Mouse (Mus musculus) layer of hippocampus, postnatal 25 days (tissue): Measurements from ENCODE around the gene Mllt10. TPM values are rescaled to one million over a fixed set of nuclear protein-coding genes. Genes with fewer than 3 reads are reported as not detected.

Source experiments
- DNase-seq, 2 experiments: peaks; one replicate each; pipeline ENCODE4 v3.0.0; 2022; ENCODE audit warnings: mixed read lengths in 2 of 2, low spot score in 1 of 2; ENCODE audit errors: extremely low spot score in 1 of 2
- total RNA-seq, 2 experiments: library from RNA; stranded (reverse); gene quantifications; 2 replicates each; pipeline ENCODE4 v1.2.3; 2021

Mllt10 gene
- total RNA-seq, 2 experiments from 2014 or later = 53.0 to 58.9 TPM

DNA sequence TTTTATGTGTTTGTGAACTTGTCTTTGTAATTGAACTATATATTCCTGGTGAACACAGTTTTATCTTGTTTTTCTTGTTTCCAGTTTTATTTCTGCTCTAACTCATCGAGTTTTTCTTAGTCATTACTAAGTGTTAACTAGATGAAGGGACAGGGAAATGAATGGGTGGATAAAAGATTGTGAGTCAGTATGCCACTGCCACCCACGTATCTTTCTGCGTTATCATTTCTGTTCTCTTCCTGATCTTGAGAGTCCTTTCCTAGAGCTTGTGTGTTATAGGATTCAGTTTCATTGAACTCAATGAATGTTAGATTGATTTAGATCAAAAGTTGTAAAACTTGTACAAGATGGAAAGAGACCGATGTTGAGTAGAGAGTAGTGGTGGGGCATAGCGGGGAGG lies 125.3 kb downstream of the Mllt10 start:
- DNase-seq = no peak

DNA sequence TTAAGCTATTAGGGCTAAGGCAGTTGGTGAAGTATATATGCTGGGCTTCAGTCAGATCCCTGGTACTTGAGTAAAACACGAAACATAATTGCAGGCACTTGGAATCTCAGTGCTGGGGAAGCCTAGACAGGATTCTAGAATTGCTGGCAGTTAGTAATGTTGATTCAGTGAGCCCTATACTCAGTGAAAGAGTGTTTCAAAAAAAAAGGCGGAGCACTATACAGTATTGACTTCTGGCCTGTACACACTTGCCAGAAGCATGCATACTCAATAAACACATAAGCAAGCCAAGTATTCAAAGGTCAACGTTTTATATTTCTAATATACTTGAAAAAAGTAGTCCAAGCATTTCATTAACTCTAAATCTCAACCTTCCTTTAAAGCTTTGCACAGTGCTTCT lies 126.6 kb downstream of the Mllt10 start:
- DNase-seq = no peak

DNA sequence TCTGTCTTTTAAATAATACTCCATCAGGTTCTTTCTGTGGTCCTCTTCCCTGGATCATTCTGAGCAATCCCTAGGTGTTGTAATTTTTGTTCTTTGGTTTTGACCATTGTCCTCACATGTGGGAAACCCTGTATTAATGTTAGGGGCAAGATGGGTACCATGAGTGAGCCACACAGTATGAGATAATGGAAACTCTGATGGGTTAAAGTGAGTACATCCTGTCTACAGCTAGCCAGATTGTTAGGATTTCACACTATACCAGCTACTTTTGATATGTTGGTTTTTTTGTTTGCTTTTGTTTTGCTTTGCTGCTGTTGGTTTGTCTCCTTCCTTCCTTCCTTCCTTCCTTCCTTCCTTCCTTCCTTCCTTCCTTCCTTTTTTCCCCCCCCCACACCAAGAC lies 128.0 kb downstream of the Mllt10 start:
- DNase-seq = no peak

DNA sequence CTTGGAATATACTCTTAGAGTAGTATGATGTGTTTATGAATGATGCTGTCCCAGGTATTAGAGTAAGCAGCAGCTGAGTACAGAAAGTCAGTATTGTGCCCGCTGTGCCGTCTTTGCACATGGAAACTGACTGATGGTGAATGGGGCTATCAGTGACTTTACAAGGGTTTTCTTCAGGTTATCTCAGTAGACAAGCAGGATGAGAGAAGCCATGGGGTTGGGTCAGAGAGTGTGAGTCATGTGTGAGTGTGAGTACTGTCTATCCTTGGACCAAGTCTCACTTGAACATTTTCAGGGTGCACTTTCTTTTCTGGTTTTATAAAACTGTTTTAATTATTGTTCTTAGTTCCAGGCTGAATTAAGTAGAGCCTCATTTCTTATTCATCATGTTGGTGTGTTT lies 133.3 kb downstream of the Mllt10 start:
- DNase-seq = no peak

DNA sequence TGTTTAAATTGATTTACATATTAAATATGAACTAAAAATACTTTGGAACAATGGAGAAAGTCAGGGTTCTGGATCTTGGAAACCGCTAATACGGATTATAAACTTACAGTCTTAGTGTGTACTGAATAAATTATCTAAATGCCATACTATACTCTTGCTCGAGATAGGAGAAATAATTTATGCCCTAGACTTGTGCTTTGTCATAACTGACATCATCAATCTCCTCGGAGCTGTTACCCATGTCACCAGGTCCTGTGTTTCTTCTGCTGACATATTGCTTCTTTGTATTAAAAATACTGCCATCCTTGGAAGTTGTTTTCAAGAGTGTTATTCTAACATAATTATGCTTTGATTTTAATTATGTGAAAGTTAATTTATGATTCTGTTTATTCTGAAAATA lies 140.2 kb downstream of the Mllt10 start:
- no peak for DNase-seq

DNA sequence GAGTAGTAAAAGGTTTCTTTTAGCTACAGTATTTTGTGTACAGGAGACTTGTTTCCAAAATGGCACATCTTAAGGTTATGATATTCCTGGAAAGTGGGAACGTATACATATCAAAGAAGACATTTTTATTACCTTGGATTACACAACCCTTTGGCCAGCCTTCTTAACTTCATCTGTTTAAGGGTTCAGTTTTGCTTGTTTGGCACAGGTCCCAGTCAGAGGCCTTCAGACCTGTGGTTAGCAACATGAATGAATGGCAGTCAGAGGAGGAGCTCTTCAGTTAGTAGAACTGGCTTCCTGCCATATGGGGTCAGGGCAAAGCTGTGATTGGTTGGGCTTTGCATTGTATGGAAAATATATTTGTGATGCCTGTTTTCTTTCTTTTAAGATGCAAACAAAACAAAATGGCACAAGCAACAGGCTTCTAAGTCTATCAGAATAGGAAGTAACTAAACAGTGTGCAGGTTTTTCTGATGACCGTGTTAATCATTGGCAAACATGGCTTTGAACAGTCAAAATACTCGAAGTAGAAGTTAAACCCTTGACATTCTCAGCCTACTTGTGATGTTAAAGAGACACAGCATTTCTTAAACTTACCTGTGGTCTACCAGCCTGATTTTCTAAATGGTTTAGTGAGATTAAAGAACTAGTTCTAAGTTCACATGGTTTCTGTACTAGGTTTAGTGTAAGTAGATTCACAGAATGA lies 140.8 kb downstream of the Mllt10 start:
- no peak for DNase-seq

DNA sequence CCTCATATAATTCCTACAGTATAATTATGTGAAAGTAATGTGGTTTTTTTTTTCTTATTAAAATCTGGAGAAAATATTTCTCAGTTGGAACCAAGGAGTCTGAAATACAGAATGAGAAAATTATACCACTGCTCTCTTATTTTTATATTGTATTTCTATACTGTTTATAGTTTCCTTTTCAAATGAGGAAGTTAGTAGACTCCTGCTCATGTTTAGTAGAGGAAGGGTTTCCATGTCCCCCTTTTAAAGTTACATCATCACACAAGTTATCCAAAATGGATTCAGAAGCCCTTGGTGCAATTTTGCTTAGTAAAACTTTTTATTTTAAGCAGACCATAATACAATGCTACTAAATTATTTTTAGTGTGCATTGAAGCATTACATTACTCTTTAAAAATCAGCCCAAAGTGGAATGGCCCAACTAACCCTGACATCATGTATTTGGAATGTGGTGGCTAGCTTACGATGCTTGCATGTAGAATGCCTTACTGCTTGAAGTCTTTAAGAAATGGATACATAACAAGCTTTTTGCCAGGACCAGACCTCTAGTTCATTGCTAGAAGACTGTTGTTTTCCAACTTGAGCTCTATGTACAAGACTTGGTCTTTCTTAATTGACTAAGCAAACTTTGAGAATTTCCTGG lies 146.9 kb downstream of the Mllt10 start:
- DNase-seq = no peak

DNA sequence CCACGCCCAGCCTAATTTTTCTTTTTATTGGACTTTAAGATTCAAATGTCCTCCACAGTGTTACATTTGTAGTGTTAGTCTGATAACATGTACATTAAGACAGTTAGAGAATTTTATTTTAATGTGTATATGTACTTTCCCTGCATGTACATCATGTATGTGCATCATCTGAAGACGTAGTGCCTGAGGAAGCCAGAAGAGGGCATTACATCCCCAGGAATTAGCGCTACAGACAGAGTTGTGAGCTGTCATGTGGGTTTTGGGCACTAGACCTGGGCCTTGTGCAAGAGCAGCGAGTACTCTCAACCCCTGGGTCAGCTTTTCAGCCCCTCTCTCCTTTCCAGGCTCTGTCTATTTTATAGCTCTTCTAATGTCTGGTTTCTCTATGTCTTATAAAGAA lies 147.9 kb downstream of the Mllt10 start:
- no peak for DNase-seq

DNA sequence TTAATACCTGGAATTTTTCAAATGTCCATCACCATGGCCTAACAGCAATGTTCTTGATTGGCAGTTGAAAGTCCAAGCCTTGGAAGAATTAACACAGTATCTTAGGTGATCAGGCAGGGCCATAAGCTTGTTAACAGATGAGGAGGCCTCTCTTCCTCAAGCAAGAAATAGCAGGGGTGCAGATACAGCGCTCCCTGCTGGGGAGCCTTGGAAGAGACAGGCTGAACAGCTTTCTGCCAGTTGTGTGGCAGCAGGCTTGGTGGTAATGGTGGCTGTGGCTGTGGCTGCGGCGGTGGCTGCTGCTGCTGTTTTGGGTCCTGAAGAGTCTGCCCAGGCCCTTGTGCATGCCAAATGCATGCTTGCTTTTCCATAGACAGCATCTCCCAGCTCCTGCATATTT lies 150.1 kb downstream of the Mllt10 start:
- peak in 1 of 2 experiments; percentile 60 for DNase-seq

DNA sequence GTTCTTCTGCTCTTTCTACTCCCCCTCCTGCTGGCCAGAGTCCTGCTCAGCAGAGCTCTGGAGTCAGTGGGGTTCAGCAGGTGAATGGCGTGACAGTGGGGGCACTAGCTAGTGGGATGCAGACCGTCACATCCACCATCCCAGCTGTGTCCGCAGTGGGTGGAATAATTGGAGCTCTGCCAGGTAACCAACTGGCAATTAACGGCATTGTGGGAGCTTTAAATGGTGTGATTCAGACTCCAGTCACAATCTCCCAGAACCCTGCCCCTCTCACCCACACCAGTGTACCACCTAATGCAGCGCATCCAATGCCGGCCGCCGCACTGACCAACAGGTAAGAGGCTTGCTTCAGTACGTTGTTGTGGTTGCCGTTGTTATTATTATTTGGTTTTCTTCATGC lies 151.8 kb downstream of the Mllt10 start:
- DNase-seq = peak in 1 of 2 experiments; percentile 35

DNA sequence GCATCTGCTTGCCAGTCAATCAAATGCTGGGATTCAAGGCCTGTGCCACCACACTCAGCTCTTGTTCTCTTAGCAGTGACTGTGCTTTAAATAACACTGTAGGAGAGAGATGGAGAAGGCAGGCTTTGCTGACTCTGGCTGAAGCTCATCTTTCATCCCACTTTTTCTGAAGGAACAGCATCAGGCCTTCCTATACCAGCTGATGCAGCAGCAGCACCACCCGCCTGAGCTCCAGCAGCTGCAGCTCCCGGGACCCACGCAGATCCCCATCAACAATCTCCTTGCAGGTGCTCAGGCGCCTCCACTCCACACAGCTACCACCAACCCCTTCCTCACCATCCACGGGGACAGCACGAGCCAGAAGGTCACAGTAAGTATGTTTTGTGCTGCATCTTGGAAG lies 153.5 kb downstream of the Mllt10 start:
- no peak for DNase-seq

DNA sequence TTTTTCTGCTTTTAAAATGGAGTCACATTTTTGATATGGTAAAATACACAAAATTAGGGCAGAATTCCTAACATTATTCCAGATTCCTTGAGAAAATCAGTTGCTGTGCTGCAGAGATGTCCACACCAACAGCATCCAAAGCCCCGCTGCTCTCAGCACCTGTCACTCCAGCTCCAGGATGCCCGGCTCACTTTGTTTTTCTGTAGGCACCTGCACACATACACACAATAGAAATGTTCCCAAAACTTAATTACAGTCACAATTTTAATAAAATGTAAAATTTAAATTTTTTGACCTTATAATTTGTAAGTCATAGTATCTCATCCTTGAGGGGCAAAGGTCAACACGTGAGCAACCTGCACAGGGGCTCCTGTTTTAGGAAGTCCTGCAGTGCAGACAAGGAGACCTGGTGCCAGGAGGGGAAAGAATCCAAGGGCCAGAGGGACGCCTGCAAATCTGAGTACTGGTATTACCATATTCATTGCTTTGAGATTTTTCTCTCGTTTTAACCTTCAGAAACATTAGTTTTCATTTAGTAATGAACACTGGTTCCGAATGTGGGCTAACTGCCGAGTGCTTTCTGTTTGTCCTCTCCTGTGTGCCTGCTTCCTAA lies 154.3 kb downstream of the Mllt10 start:
- no peak for DNase-seq

DNA sequence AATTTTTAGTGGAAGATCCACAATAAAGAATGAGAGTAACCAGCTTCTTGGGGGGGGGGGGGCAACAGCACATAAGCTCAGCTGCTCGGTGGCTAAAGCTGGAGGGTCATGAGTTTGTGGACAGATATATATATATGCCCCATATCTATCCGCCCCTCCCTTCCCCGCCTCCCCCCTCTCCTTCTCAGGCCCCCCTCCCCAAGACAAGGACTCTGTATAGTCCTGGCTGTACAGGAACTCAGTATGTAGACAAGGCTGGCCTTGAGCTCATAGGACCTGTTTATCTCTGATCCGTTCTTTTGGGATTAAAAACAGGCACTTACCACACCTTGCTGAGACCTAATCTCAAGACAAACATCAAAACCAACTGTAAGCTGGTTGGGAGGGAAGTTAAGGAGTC lies 154.9 kb downstream of the Mllt10 start:
- no peak for DNase-seq

DNA sequence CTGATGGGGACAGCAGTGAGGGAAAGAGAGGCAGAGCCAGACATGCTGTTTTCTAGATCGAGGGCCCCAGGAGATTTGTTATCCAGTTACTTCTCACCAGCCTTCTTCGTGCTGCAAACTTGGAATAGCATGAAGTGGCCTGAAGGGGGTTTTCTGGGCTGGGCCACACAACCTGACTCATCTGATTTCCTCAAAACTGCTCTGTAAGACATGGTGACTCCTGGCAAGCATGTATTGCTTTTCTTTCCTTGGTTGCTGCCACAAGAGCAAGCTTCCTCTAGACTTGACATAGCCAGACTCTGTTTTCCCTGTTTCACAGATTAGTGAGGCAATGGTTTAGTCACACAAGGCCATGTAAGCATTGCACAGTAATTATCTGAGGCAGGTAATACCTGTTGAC lies 159.0 kb downstream of the Mllt10 start:
- no peak for DNase-seq

DNA sequence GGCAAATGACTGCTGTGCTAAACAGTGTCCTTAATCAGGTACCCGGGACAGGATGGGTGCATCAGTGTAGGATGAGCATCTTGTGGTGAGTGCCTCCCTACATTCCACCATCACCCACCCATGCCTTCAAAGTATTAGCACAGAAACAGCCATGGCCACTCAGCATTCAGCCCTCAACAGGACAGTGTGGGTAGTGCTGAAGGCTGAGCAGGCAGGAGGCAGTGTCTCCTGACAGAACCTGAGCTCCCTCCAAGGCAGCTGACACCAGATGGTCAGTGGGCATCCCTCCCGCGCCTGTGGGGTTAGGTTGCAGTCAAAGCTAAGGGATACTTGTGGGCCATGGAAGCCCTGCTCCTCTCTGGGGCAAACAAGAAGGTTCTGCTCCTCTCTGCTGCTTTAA lies 162.8 kb downstream of the Mllt10 start:
- DNase-seq = no peak

DNA sequence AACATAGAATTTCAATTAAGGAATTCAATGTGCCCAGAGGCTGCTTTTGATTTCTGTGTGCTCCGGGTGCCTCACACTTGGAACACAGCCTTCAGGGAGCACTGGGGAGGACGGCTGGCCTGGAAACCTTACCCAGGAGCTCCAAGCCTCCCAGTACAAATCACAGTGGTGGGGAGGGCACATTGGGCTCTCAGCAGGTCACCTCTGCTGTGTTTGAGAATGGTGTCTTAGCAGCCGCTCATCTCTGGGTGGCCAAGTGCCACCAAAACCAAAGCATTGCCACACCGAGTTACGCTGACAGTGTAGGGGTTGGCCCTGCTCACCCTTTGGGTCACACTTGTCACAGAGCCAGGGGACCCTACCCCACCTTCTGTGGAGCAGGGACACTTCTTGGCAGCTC lies 163.5 kb downstream of the Mllt10 start:
- no peak for DNase-seq

DNA sequence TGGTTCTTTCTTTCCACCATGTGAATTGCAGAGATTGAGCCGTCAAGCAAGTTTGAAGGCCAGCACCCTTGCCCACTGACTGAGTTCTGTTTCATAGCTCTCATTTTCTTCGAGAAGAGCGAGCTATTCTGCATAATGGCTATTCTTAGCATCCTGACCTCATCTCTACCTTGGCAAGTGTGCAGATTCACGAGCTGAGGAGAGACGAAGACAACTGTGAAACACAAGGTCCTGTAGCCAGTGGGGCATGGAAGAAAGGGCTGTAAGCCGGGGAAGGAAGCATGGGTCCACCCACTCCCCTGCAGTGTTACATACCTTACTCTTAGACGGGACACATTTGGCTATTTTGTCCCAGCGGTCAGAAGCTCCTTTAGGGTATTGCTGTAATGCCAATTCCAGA lies 164.1 kb downstream of the Mllt10 start:
- no peak for DNase-seq

DNA sequence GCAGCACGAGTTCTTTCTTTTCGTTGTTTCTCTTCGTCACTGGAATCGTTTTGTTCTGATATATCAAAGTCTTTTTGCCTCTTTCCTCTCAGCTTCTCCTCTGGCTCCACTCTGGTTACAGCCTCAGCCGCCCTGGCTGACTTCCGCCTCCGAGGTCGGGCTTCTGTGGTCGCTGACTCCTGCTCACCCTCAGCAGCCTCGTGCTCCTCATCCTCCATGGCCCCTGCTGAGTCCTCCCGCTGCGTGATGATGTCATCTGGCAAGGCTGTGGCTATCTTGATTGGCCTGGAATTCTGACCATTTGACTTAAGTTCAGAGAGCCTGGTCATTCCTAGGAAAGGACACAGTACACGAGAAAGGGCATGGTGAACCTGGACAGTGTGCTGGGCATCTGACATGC lies 164.5 kb downstream of the Mllt10 start:
- no peak for DNase-seq

DNA sequence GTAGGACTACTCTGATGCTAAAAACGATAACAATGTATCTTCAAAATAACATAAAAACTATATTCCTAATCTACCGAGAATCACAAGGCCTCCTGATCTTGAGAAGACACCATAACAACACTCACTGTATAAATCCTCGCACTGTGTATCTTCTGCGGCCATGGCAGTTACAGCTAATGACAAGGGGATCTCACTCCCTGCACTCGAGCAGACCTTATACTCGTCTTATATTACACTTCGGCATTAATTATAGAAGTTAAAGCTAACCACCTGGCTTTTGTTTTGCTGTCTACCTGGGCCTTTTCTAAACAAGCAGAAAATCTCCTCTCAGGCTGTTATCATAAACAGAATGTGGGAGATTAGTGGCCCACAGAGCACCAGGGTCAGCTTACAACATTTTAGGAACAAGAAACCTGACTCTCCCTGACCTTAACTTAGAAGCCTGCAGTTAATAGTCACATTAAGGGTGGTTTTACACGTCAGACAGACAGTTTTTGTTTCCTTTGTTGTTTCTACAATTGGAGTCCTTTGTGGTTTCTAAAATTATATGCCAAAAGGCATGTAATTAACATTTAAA lies 173.5 kb downstream of the Mllt10 start:
- no peak for DNase-seq

DNA sequence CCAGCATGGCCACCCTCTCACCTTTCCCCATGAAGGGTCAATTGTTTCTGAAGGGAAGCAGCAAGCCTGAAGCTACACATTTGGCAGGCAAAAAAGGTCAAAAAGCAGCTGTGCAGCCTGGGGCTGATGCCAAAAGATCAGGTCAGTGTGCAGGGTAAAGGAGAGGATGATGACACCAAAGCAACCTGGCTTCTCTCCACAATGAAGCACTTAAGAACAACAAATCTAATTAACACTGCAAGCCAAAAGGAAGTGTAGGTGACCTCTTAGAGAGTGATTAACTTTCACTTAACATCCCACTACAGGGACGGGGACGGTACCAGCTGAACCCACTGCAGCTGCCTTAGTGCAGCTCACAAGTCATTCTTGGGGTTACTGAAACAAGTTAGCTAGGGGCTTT lies 174.2 kb downstream of the Mllt10 start:
- DNase-seq = no peak

DNA sequence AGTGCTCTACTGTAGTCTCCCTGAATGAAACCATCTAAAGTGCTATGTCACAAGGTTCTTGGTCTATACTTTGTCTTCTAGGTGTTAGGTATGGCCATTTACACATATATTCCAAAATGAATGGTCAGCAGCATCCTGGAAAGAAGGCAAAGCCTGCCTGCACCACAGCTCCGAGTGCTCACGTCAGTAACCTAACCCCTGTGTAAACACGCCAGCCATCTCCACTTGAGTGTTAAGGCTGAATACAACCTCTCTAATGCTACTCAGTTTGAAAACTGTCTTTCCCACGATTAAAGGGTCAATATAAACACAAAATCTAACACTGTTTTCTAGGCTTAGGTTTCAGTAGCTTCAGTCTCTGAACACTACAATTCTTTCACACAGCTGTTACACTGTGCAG lies 176.1 kb downstream of the Mllt10 start:
- no peak for DNase-seq
